Mouse (Mus musculus) megakaryocyte-erythroid progenitor cell, adult 5-6 weeks (primary cell): ENCODE data around the gene Ep400. TPM values are rescaled to one million over a fixed set of nuclear protein-coding genes. Genes with fewer than 3 reads are reported as not detected.
A peak's percentile ranks its signal among the peaks of the same experiment; 100 is the strongest.
"Not testable (repeated sequence)": the region's sequence is repeated elsewhere in the genome, so short reads cannot be mapped to it uniquely, and the experiment has no call there.

Source experiments
- ATAC-seq: replicated peaks from 2 replicates; pipeline ENCODE4 v1.8.0; 2016; ENCODE audit warnings: mild to moderate bottlenecking, inconsistent platforms; ENCODE audit not compliant: severe bottlenecking, poor library complexity, low FRiP score, low TSS enrichment
- total RNA-seq, 2 experiments: library from RNA; stranded (forward) in 1 of 2; stranded (reverse) in 1 of 2; fragments of 200-1000, 215-1000 nt in 1 of 2; fragments of >200 nt in 1 of 2; fragmentation: Nextera tagmentation in 1 of 2; gene quantifications; 2 replicates each; pipeline ENCODE4 v1.2.3; 2014 to 2017

The Ep400 gene
- total RNA-seq, 2 experiments from 2014 or later = 71.6 to 186 TPM

- peak; percentile 43 for ATAC-seq
These were observed 10.4 kb upstream of the Ep400 start for GRCm38 (mm10) chr5:110780761-110781528.

- ATAC-seq = peak; percentile 75
These were observed 9.7 kb upstream of the Ep400 start, which contains the start of gene Pus1 for GRCm38 (mm10) chr5:110779998-110780760. Gene Pus1, minus strand, starts transcription at chr5:110780659.

DNA sequence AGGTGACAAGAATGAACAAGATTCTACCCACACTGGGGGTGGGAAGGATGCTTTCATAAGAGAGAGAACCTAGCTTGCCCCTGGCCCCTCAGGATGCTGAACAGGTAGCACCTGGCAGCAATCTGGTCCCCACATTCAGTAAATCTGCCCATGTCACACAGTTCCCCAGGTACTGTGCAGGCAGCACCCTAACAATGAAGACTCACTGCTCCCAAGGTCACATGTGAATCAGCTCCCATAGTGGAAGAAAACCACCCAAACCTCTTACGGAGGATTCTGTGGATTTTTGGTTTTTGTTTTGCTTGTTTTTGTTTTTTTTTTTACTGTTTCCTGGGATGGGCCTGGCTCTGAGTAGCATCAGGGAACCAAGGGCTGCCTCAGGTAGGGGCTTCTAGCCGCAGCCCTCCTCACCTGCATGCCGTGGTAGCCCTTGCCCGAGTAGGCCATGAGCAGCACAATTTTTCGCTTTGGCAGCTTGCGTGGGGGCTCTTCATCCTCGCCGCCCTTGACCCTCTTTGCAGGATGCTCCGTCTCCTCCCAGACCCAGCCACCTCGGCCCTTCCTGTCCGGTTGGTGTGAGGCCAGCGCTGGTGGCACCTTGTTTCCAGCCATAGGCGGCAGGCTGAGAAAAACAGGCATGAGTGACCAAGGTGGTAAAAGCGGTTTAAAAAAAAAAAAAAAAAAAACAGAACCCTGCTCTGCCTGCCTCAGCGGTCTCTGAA, 8.9 kb upstream of the Ep400 start:
- ATAC-seq = no peak

DNA sequence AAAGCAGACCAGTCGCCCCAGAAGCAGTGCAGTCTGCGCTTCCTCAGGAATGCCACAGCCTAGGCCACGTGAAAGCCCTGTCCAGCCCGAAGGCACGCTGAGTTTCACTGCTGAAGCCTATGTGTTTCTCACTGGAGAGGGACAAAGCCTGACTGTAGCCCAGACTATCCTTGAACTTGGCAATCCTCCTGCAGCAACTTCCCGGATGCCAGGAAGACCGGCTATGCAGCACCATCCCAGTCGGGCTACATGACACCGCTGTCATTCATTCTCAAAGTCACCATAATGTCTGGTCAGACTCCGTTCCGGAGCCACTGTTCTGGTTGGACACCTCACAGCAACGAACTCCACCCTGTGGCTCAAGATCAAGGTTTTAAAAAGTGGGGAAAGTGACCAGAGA, 7.7 kb upstream of the Ep400 start:
- ATAC-seq = no peak

- ATAC-seq = no peak
These were observed 5.6 kb upstream of the Ep400 start for GRCm38 (mm10) chr5:110776141-110776540.

DNA sequence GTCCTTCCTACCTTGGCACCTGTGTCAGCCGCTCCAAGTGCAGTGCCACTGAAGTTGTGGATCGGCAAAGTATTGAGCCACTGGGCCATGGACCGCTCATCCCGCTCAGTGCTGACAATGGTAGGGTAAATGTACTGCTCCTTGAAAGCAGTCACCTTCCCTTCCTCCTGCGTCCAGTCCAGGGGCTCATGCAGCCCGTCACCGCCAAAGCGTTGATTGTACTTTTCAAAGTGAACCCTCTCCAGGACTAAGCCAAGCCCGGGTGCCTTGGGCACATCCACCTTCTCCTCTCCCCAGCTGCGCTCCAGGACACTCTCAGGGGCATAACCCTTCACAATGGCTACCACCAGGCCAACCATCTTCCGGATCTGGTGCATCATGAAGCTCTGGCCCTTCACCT, 4.0 kb upstream of the Ep400 start:
- ATAC-seq = no peak

DNA sequence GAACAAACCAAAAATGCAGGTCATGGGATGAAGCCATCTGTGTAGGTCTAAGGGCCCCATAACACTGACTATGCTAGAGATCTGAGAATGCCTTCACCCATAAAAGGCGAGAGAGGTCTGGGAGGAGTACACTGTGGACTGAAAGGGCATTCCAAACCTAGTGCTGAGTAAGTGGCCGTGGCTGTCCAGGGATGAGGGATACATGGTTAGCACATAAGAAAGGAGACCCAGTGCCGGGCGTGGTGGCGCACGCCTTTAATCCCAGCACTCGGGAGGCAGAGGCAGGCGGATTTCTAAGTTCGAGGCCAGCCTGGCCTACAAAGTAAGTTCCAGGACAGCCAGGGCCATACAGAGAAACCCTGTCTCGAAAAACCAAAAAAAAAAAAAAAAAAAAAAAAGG, 2.4 kb upstream of the Ep400 start:
- not testable (repeated sequence) for ATAC-seq

- no peak for ATAC-seq
These were observed 479 bp downstream of the Ep400 start for GRCm38 (mm10) chr5:110770031-110770445.

DNA sequence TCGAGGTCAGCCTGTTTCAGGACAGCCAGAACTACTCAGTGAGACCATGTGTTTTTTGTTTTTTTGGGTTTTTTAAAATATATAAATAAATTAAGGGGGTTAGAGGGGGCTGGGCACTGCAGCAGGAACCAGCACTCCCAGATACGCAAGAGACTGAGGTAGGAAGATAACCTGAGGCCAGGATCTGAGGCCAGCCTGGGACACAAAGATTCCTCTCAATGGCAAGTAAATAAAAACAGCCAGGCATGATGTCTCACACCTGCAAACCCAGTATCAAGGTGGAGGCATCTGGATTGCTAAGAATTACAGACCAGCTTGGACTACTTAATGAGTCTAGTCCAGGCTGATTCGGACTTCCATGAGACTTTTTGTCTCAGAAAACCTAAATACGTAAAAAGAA, 1.2 kb downstream of the Ep400 start:
- ATAC-seq = peak; percentile 35

- no peak for ATAC-seq
These were observed 6.6 kb downstream of the Ep400 start for GRCm38 (mm10) chr5:110763890-110764289.

- ATAC-seq = no peak
These were observed 25.5 kb downstream of the Ep400 start for GRCm38 (mm10) chr5:110745021-110745420.

DNA sequence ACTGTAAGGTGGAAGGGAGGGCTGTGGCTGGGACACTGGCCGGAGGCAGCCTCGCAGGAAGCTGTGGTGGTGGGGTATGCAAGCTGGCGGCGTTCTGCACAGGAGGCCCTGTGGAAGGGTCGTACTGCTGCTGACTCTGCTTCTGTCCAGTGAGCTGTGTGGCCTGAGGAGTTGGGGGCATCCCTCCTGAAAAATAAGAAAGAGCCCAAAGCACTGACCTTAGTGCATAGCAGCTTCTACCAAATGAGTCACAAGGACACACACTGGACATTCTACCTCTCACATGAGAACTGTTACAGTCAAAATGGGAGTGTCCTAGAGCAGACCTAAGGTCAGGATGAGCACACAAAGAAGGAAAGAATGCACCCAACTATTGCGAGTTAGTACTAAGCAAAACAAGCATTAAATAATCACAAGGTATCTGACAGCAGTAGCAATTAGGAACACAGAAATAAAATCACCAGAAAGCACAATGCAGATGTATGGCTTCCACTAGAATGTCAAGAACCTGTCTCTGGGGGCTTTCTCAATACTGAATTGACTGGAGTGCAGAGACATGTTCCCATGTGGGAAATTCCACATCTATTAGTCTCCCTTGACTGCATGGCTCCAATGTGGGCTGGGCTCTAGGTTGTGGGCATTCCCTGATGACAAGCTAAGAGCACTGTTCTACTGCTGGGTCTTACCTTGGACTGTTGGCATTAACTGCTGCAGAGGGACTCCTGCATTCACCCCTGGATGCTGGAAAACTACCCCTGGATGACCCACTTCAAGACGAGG, 30.8 kb downstream of the Ep400 start:
- no peak for ATAC-seq

- ATAC-seq = peak; percentile 47
These were observed 34.9 kb downstream of the Ep400 start for GRCm38 (mm10) chr5:110735606-110736005.

DNA sequence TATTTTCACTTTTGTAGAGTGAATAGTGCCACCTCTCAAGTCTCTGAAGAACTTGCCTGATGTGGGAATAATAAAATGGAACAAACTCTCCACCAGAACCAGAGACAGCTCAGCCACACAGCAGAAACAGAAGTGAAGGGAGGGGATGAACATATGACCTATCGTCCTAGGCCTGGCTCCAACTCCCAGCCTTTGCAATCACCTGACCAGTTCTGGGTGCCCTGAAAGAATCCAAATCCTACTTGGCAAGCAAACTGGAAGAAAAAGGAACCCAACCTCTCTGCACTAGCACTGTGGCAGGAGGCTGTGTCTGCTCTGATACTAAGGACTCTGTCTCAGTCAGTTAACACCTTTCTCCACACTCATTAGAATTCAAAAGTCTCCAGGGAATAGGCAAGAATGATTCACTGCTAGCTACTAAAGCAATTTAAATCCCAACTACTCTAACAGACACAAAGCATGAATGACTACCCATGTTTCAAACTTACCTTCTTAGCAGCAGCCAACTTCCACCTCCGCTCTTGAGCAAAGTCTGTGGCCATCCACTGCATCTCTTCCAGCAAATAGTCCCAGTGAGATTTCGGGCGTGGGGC, 37.2 kb downstream of the Ep400 start:
- no peak for ATAC-seq

DNA sequence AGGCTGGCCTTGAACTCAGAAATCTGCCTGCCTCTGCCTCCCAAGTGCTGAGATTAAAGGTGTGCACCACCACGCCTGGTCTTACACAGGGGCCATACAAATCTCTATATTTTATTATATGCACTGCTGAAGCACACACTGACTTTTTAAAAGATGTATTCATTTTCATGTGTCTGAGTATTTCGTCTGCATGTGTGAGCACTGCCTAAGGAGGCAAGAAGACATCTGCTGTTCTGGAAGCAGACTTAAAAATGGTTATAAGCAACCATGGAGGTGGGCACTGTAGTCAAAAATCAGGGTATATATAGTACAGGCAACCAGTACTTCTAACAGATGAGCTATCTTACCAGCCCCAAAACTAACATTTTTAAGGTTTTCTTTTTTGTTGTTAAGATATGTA, 39.3 kb downstream of the Ep400 start:
- ATAC-seq = no peak

DNA sequence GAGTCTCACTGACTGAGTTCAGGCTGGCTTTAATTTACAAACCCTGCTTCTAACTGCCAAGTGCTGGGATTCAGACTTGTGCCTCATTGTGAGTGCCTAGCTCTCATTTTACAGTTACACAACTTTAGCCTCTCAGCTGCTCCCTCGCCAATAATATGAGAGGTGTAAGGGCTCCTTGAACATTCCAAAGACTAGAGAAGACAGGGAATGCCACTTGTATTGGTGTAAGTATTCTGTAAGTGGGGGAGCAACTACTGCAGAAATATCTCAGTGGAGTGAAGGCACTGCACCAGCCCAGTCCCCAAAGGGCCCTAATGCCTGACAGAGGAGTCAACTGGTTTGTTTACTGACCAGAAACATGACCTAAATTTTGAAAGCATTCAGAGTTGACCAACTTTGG, 42.7 kb downstream of the Ep400 start:
- ATAC-seq = no peak

- ATAC-seq = no peak
These were observed 47.0 kb downstream of the Ep400 start for GRCm38 (mm10) chr5:110723543-110723942.

- peak; percentile 91 for ATAC-seq
These were observed 49.1 kb downstream of the Ep400 start for GRCm38 (mm10) chr5:110721463-110721862.

DNA sequence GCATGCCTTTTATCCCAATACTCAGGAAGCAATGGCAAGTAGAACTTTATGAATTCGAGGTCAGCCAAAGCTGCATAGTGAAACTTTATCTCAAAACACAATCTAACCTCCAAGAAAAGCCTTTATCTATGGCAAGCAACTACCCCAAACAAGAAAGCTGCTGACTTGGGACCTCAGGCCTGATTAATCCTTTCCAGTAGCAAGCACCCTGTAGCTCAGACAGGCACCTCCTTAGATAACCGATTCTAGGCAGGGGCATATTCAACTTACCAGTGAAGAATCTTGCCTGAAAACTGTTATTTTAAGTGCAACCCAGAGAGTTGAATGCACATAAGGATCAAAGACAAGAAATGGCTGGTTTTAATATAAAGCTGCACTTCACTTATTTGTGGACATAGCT, 59.1 kb downstream of the Ep400 start:
- ATAC-seq = peak; percentile 65
